Mouse (Mus musculus): ENCODE measurements around the gene Slc7a6.

DNA sequence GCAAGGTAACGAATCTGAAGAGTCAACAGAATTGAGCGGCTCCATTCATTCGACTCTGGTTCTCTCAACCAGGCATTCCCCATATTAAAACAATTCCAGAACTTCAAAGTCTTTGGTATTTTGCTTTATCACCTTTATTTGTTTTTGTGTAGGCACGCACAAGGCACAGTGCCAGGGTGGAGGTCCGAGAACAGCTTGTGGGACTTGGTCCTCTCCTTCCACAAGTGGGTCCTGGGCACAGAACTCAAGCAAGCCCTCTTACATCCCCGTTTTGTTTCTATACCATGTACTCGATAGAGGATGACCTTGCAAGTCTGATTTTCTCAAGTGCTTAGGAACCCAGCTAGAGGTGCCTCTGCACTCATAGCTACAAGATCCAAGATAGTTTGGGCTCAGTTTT, 30.0 kb upstream of the Slc7a6 start:
- no peak for TF ChIP-seq GATA1 (IDR thresholded peaks at IDR 0.05; ENCODE audit: borderline replicate concordance, low read length)
- TF ChIP-seq FLI1 (IDR thresholded peaks at IDR 0.05; ENCODE audit: low read length): no peak
